Mouse (Mus musculus): ENCODE results near the gene Zfp583. TPM values are rescaled to one million over a fixed set of nuclear protein-coding genes. Genes with fewer than 3 reads are reported as not detected.

Zfp583 gene
- polyA plus RNA-seq (2015; fragmentation: Nextera tagmentation; extraction: Ambion mirVana): 1.4 and 2.3 TPM in 2 replicates

GRCm38 (mm10) chr7:6331233-6331956 is at the start of gene Zfp583:
Gene Zfp583, minus strand, starts transcription at chr7:6331285.

GRCm38 (mm10) chr7:6363047-6363488 is 32.0 kb upstream of the Zfp583 start, which contains the start of gene Zfp78:
Gene Zfp78, plus strand, starts transcription at chr7:6363280.

GRCm38 (mm10) chr7:6343501-6344071 is 12.5 kb upstream of the Zfp583 start, which contains the start of gene Gm3854:
Gene Gm3854, plus strand, starts transcription at chr7:6343759.

GRCm38 (mm10) chr7:6285842-6286705 is 45.0 kb downstream of the Zfp583 start, which contains the start of gene Zfp667:
Gene Zfp667, plus strand, starts transcription at chr7:6286579.

Other genes starting within 250 kb of the Zfp583 start
- gene Zfp787, start 175.3 kb downstream of the Zfp583 start, polyA plus RNA-seq (2015; fragmentation: Nextera tagmentation; extraction: Ambion mirVana): 43.3 and 47.8 TPM in 2 replicates
- 19.3 and 22.9 TPM in 2 replicates for gene Zfp444, start 159.1 kb downstream of the Zfp583 start, polyA plus RNA-seq (2015; fragmentation: Nextera tagmentation; extraction: Ambion mirVana)
- not detected in 2 replicates for gene Galp, start 134.2 kb downstream of the Zfp583 start, polyA plus RNA-seq (2015; fragmentation: Nextera tagmentation; extraction: Ambion mirVana)
- not detected in 2 replicates for gene Zscan5b, start 109.0 kb downstream of the Zfp583 start, polyA plus RNA-seq (2015; fragmentation: Nextera tagmentation; extraction: Ambion mirVana)
- gene Epp13, start 78.6 kb downstream of the Zfp583 start, polyA plus RNA-seq (2015; fragmentation: Nextera tagmentation; extraction: Ambion mirVana): not detected in 2 replicates
- 7.5 and 11.8 TPM in 2 replicates for gene Zfp667, start 44.7 kb downstream of the Zfp583 start, polyA plus RNA-seq (2015; fragmentation: Nextera tagmentation; extraction: Ambion mirVana)
- gene Gm3854, start 12.5 kb upstream of the Zfp583 start, polyA plus RNA-seq (2015; fragmentation: Nextera tagmentation; extraction: Ambion mirVana): 0.18 and 0.34 TPM in 2 replicates
- 0.63 and 1.4 TPM in 2 replicates for gene Zfp78, start 32.0 kb upstream of the Zfp583 start, polyA plus RNA-seq (2015; fragmentation: Nextera tagmentation; extraction: Ambion mirVana)
- 6.1 and 6.8 TPM in 2 replicates for gene Zfp28, start 52.0 kb upstream of the Zfp583 start, polyA plus RNA-seq (2015; fragmentation: Nextera tagmentation; extraction: Ambion mirVana)
- not detected in 2 replicates for gene Smim17, start 67.4 kb upstream of the Zfp583 start, polyA plus RNA-seq (2015; fragmentation: Nextera tagmentation; extraction: Ambion mirVana)
- gene Gm20715, start 79.0 kb upstream of the Zfp583 start, polyA plus RNA-seq (2015; fragmentation: Nextera tagmentation; extraction: Ambion mirVana): not detected in 2 replicates
- gene Olfr1344, start 107.4 kb upstream of the Zfp583 start, polyA plus RNA-seq (2015; fragmentation: Nextera tagmentation; extraction: Ambion mirVana): not detected in 2 replicates
- gene Olfr1336, start 124.9 kb upstream of the Zfp583 start, polyA plus RNA-seq (2015; fragmentation: Nextera tagmentation; extraction: Ambion mirVana): not detected in 2 replicates
- gene Olfr1346, start 135.8 kb upstream of the Zfp583 start, polyA plus RNA-seq (2015; fragmentation: Nextera tagmentation; extraction: Ambion mirVana): not detected in 2 replicates
- not detected in 2 replicates for gene Olfr5, start 155.7 kb upstream of the Zfp583 start, polyA plus RNA-seq (2015; fragmentation: Nextera tagmentation; extraction: Ambion mirVana)
- not detected in 2 replicates for gene Olfr1347, start 168.5 kb upstream of the Zfp583 start, polyA plus RNA-seq (2015; fragmentation: Nextera tagmentation; extraction: Ambion mirVana)
- not detected in 2 replicates for gene Olfr1348, start 177.5 kb upstream of the Zfp583 start, polyA plus RNA-seq (2015; fragmentation: Nextera tagmentation; extraction: Ambion mirVana)
- not detected in 2 replicates for gene Olfr1349, start 191.7 kb upstream of the Zfp583 start, polyA plus RNA-seq (2015; fragmentation: Nextera tagmentation; extraction: Ambion mirVana)
- not detected in 2 replicates for gene Olfr1350, start 233.6 kb upstream of the Zfp583 start, polyA plus RNA-seq (2015; fragmentation: Nextera tagmentation; extraction: Ambion mirVana)

Data from skeletal muscle tissue, postnatal 0 days (tissue).